Mouse (Mus musculus): ENCODE results near the gene Kmt2d.

DNA sequence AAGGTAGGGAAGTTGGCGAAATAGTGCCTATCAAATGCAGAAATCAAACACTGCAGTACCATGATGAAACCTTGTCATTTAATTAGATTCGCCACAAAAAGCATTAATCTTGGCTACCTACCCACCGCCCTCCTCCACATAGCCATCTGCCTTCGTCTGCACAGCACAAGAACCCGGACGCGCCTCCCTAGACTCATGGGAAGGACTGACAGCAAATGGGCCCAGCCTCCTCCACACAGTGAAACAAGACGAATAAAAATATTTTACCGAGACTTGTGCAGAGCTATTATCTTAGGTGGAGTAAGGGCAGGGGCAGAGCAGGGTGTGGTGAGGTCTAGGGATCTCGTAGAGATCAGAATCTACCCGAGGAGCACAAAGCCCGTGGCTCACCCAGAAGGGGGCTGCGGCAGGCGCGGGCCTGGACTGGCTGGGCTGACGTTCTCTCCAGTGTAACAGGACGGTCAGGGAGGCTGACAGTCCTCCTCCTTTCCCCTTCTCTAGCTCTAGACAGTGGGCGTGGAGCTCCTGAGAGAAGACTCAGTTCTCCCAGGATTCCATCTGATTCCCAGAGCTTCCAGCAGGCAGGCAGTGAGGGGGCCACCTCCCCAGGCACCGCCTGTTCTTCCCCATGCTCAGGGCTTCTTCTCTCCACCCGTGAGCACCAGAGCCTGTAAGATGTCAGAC lies 58.1 kb downstream of the Kmt2d start:
- TF ChIP-seq CTCF (IDR thresholded peaks at IDR 0.05; ENCODE audit: low read depth), result no peak
- TF ChIP-seq EP300 (IDR thresholded peaks at IDR 0.05; ENCODE audit: low read depth), result no peak
